Mouse (Mus musculus): ENCODE data around the gene Tenm2. TPM values are rescaled to one million over a fixed set of nuclear protein-coding genes. Genes with fewer than 3 reads are reported as not detected.

The Tenm2 gene
- total and polyA plus RNA-seq, 3 experiments, result not detected

- Histone ChIP-seq H3K36me3 (ENCODE audit: control insufficient read depth in 1 of 2, insufficient read depth in 2 of 2, low read length in 2 of 2) (no peaks in the 10 kb centered on the region), H3K9ac (ENCODE audit: control insufficient read depth, low read depth, low read length, poor library complexity, severe bottlenecking) (no peak overlapping the region), H3K27me3 (ENCODE audit: control insufficient read depth in 1 of 2, insufficient read depth in 2 of 2, low read length in 2 of 2) (no peaks in the 10 kb centered on the region), H3K4me3 (ENCODE audit: control insufficient read depth in 1 of 2, insufficient read depth in 1 of 2, low read depth in 2 of 2, low read length in 2 of 2) (no peak overlapping the region), H3K79me2 (ENCODE audit: control insufficient read depth, insufficient read depth, low read length, poor library complexity) (no peaks in the 10 kb centered on the region), H3K4me1 (ENCODE audit: control insufficient read depth in 1 of 2, insufficient read depth in 2 of 2, low read length in 2 of 2) (no peaks in the 10 kb centered on the region), H3K9me3 (replicated peaks; ENCODE audit: insufficient read depth, low read length) (no peaks in the 10 kb centered on the region), H3K27ac (ENCODE audit: control insufficient read depth, low read depth, low read length) (no peak overlapping the region)
- no peak for TF ChIP-seq ZNF384 (IDR thresholded peaks at IDR 0.05; ENCODE audit: low read depth, low read length)
- no peak for TF ChIP-seq USF2 (IDR thresholded peaks at IDR 0.05; ENCODE audit: borderline replicate concordance in 1 of 2, insufficient read depth in 1 of 2, low read depth in 1 of 2, low read length in 2 of 2)
- no peak for TF ChIP-seq POLR2AphosphoS5 (IDR thresholded peaks at IDR 0.05; ENCODE audit: borderline replicate concordance, low read depth, low read length)
- no peak for TF ChIP-seq ZMIZ1 (IDR thresholded peaks at IDR 0.05; ENCODE audit: low read depth, low read length)
- TF ChIP-seq MXI1 (IDR thresholded peaks at IDR 0.05; ENCODE audit: low read depth, low read length), result no peak
- no peak for TF ChIP-seq TAL1 (IDR thresholded peaks at IDR 0.05; ENCODE audit: low read length)
- no peak for TF ChIP-seq POLR2A (IDR thresholded peaks at IDR 0.05; ENCODE audit: control insufficient read depth in 1 of 2, insufficient read depth in 1 of 2, low read depth in 1 of 2, low read length in 2 of 2, poor library complexity in 1 of 2)
- no peak for TF ChIP-seq EP300 (IDR thresholded peaks at IDR 0.05; ENCODE audit: low read depth in 1 of 2, low read length in 2 of 2)
- no peak for TF ChIP-seq JUND (IDR thresholded peaks at IDR 0.05; ENCODE audit: low read depth, low read length)
- TF ChIP-seq POLR2AphosphoS2 (IDR thresholded peaks at IDR 0.05; ENCODE audit: low read length), result no peak
- TF ChIP-seq E2F4 (IDR thresholded peaks at IDR 0.05; ENCODE audit: borderline replicate concordance, low read depth, low read length), result no peak
- TF ChIP-seq MAFK (IDR thresholded peaks at IDR 0.05; ENCODE audit: borderline replicate concordance, low read depth, low read length), result no peak
- TF ChIP-seq TBP (IDR thresholded peaks at IDR 0.05; ENCODE audit: low read depth, low read length), result no peak
- no peak for DNase-seq (ENCODE audit: low read depth, low spot score)
Measured at GRCm38 (mm10) chr11:37075349-37075748, 160.4 kb downstream of the Tenm2 start.

DNA sequence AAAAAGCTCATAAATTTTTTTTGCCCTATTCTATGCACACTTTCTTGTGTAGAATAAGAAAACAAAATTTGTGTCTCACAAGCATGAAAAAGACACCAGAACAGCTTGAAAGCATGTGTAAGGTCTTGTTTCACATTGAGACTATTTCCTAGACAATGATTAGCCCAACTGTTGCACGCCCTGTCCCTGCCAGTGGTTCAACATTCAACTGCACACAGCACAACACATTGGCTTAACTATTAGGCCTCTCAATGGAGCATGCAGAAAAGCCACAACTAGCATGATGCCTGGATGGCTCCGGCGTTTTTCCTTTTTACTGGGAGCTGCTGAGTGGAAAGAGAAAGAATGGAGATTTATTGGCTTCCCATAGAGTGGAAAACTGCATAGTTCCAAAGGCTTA is 170.3 kb downstream of the Tenm2 start:
- H3K27me3 ChIP-seq (ENCODE audit: control insufficient read depth in 1 of 2, insufficient read depth in 2 of 2, low read length in 2 of 2), result no peaks in the 10 kb centered on the region
- H3K4me1 ChIP-seq (ENCODE audit: control insufficient read depth in 1 of 2, insufficient read depth in 2 of 2, low read length in 2 of 2), result no peaks in the 10 kb centered on the region
- no peak overlapping the region for H3K4me3 ChIP-seq (ENCODE audit: control insufficient read depth in 1 of 2, insufficient read depth in 1 of 2, low read depth in 2 of 2, low read length in 2 of 2)
- H3K79me2 ChIP-seq (ENCODE audit: control insufficient read depth, insufficient read depth, low read length, poor library complexity), result no peaks in the 10 kb centered on the region
- no peaks in the 10 kb centered on the region for H3K9me3 ChIP-seq (replicated peaks; ENCODE audit: insufficient read depth, low read length)
- H3K36me3 ChIP-seq (ENCODE audit: control insufficient read depth in 1 of 2, insufficient read depth in 2 of 2, low read length in 2 of 2), result no peaks in the 10 kb centered on the region
- TF ChIP-seq ZC3H11A (IDR thresholded peaks at IDR 0.05; ENCODE audit: low read depth, low read length) (no peak), JUND (IDR thresholded peaks at IDR 0.05; ENCODE audit: low read depth, low read length) (no peak), POLR2AphosphoS5 (IDR thresholded peaks at IDR 0.05; ENCODE audit: borderline replicate concordance, low read depth, low read length) (no peak), MAX (IDR thresholded peaks at IDR 0.05; ENCODE audit: low read length) (no peak), MAZ (IDR thresholded peaks at IDR 0.05; ENCODE audit: low read depth, low read length) (no peak), USF2 (IDR thresholded peaks at IDR 0.05; ENCODE audit: borderline replicate concordance in 1 of 2, insufficient read depth in 1 of 2, low read depth in 1 of 2, low read length in 2 of 2) (no peak), MXI1 (IDR thresholded peaks at IDR 0.05; ENCODE audit: low read depth, low read length) (no peak), MYC (IDR thresholded peaks at IDR 0.05; ENCODE audit: low read depth, low read length) (no peak), TAL1 (IDR thresholded peaks at IDR 0.05; ENCODE audit: low read length) (no peak), GABPA (IDR thresholded peaks at IDR 0.05; ENCODE audit: low read depth, low read length) (no peak), RAD21 (IDR thresholded peaks at IDR 0.05; ENCODE audit: low read depth, low read length) (no peak), MYB (IDR thresholded peaks at IDR 0.05; ENCODE audit: low read depth, low read length) (no peak), HCFC1 (IDR thresholded peaks at IDR 0.05; ENCODE audit: low read depth, low read length) (no peak), BHLHE40 (IDR thresholded peaks at IDR 0.05; ENCODE audit: borderline replicate concordance, low read depth, low read length) (no peak), ZNF384 (IDR thresholded peaks at IDR 0.05; ENCODE audit: low read depth, low read length) (no peak)
- DNase-seq (ENCODE audit: low read depth, low spot score), result no peak
- no peak overlapping the region for H3K27ac ChIP-seq (ENCODE audit: control insufficient read depth, low read depth, low read length)
- H3K9ac ChIP-seq (ENCODE audit: control insufficient read depth, low read depth, low read length, poor library complexity, severe bottlenecking), result no peak overlapping the region

All from MEL (cell line).